Mouse (Mus musculus): ENCODE results near the gene Galnt13.

GRCm38 (mm10) chr2:54522989-54523388 is 86.9 kb downstream of the Galnt13 start:
- TF ChIP-seq CTCF (IDR thresholded peaks at IDR 0.05; ENCODE audit: low read depth, low read length) (no peak), POLR2A (IDR thresholded peaks at IDR 0.05; ENCODE audit: borderline replicate concordance, low read depth, low read length) (no peak)

All from bone marrow macrophage, adult 2 months (primary cell).